Mouse (Mus musculus) colon, adult 2 months (tissue): ENCODE results near the gene Gm45208. TPM values are rescaled to one million over a fixed set of nuclear protein-coding genes. Genes with fewer than 3 reads are reported as not detected.

Experiments used
- polyA plus RNA-seq: library from polyadenylated mRNA; depleted of rRNA; stranded (reverse); fragments of >200 nt; gene quantifications from 2 replicates; pipeline ENCODE4 v1.2.3, GENCODE M21; 2012; rRNA removed

Gm45208 gene
- not detected in 2 replicates for polyA plus RNA-seq

DNA sequence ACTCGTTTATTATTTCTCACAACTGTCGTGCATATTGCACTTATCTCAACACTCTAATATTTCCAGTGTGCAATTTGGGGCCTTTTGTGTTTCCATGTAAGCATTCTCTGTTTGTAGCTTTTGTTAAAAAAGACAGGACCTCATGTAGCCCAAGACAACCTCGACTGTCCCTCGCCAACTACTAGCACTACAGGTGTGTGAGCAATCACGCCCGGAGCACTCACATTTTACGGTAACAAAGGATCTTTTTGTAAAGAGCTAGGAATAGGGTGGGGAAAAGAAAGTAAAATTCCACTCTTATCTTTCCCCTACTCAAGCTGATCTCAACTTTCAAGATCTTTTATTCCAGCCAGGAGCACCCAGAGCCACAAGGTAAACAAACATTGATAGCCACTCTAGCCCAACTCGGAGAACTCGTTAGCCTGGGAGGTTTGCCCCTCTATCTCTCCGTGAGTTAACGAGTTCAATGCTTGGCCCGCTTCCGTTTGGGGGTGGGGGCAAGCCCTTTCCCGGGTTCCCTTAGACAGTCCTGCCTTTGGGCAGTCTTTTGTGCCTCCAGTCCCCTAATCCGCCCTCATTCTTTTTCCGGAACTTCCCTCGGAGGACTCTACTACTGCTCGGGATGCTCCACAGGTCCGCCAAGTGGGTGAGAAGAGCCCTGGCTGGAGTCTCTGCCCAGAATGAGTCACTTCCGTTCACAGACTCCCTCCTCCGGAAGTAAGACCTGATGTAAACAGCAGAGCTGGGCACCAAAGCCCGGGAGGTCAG lies at the start of gene Gm45208:
Gm45208 (plus strand) TSS at position 732 of the 768 bp plus-strand sequence.

DNA sequence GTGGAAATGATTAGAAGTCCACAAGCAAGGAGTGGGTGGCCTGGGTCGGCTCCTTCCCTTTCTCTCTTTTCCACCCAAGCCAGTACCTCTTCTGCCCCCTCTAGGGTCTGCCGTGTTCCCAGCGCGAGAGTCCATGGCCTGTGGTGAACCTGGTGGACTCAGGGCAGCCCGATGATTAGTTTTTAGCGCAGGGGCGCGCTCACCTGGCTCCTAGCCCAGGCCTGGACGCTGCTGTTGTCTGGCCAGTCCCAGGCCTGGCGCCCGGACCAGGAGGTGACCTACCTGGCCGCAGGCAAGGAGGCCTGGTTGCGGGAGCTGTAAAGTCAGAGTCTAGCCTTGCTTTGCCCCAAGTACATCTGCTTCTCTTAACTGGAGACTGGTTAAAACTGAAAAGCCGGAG lies 41.2 kb upstream of the Gm45208 start, which contains the start of gene Magix:
Magix (minus strand) TSS at position 388 of the 400 bp plus-strand sequence.

DNA sequence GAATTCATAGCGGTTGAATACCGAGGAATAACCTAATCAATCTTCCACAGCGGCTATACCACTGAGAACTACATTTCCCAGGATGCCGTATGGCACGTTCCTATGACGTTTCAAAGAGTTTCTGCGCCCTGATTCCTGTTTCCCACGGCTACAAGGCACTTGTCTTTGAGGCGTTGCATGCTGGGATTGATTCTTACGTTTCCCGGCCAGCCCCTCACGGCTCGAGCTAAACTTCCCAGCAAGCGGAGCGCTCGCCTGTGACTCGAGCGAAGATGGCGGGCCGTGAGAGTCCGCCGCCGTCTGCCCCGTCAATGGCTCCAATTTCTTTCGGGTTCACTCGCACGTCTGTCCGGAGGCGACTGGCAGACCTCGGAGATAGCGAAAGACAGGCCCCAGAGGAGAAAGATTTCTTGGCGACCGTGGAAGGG lies 25.1 kb upstream of the Gm45208 start, which contains the start of gene Gpkow:
Gpkow (plus strand) TSS at position 178 of the 428 bp plus-strand sequence.

DNA sequence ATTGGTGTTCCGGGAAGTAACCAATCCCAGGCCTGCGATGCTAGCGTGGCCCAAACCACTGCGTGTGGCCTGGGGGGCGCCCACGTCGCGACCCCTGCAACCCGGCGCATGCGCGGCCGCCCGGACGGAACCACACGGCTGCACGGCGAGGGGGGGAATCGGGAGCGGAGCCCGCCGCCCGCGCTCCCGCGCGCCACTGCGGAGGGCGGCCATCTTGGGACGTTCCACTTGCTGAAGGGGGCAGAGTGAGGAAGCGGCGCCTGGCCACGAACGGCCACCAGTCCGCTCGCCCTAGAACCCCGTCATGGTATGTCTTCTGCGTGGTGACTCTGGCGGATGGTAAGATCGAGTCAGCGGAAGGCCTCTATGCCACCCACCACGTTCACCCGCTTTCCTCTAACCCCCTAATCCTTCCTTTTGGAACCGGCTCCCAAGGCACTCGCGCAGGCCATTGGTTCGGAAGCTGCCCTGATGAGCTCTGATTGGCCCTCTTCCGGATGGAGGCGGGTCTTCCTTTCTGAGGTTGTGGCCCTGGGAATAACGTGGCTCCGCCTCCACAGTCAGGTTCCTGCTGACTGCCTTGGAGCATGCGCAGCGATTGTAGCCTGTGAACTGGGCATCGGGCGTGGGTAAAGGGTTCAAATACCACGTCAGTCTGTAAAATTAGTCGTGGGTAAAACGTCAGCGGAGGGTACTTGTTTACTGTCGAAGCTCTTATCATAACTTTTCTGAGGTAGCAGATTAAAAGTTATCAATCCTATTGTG lies 7.7 kb upstream of the Gm45208 start, which contains the start of gene Wdr45:
Wdr45 (plus strand) TSS at position 199 of the 765 bp plus-strand sequence.

DNA sequence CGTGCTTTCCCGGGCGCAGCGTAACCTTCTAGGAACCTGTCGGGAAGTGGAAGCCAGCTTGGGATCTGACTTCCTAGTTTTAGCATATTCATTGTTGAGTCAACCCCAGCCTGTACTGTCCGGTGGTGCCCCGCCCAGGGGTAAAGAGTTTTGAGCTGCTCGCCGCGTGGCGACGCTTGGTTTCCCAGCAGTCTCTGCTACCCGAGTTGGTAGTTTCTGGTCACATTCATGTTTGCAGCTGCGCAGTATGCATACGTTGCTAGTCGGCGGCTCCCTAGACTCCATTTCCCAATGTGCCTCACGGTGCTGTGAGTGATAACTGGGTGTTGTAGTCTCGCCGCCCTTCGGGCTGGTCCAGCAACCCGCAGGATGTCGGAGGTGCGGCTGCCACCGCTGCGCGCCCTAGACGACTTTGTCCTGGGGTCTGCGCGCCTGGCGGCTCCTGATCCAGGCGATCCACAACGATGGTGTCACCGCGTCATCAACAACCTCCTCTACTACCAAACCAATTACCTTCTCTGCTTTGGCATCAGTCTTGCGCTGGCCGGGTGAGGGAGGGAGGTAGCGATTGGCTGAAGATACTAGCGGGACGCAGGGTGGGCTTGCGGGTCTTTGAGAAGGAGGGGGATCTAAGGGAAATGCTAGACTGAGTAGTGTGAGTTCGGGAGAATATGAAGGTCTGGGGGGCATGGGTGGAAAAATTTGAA lies 6.3 kb downstream of the Gm45208 start, which contains the start of gene Praf2:
Praf2 (plus strand) TSS at position 225 of the 707 bp plus-strand sequence.

DNA sequence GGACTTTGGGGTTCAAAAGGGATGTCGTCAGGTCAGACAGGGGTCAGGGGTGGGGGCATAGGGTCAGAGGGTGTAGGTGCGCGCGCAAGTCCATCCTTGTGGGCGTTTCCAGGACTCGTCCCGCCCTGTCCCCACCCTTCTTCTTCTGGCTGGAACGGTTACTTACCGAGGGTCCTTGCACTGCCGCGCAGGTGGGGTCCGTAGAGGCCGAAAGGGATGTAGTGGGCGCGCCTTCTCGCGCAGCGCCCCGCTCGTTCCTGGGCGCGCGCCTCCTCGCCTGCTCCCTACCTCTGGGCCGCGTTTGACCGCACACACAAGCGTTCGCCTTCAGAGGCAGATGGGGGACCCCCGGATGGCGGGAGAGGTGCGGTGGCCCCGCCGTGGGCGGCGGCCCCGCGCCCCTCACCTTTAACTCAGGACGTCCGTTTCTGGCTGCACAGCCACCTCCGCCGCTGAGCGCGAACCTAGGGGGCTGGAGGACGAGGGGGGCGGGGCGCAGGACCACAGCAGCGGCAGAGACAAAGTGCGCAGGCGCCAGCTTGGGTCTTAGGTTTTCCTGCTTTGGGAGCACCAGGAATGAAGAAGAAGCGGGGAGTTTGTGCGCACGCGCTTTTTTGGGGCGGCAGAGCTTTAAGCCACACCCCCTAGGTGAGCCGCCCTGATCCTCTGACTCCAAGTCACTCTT lies 28.5 kb downstream of the Gm45208 start, which contains the start of gene Ccdc120:
Ccdc120 (minus strand) TSS at position 474 of the 685 bp plus-strand sequence.

DNA sequence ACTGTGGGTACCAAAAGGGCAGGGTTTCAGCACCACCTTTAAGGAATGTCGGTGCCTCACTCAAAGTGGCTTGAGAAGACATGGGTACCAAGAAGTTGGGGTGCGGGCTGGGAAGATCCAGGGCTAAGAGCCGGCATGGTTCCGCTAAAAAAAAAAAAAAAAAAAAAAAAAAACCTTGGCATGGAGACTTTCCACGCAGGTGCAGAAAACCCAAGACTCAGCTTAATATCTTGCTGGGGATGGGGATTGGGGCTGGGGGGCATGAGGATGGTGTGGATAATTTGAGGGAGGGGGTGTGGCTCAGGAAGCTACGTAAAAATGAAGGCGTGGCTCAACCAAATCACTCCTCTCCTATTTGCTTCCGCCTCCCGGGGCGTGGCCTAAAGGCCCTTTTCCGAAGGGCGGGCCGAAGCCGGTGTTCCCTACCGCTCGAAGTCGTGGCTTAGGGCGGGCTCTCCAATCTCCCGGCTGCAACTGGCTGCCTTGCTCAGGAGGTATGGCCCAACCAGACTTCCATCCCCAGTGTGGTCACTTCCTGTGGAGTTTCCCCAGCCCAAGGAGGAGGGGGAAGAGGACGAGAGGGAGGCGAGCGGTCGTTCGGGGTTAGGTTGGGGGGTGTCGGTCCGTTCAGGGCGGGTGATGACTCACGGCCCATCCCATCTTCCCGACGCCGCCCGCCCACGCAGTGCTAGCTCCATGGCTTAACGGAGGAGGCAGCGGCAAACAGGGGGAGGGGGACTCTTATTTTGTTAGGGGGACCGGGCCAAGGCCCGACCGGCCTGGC lies 40.3 kb downstream of the Gm45208 start, which contains the start of gene Tfe3:
Tfe3 (plus strand) TSS at position 424 of the 784 bp plus-strand sequence.

Other genes starting within 250 kb of the Gm45208 start
- gene Foxp3, start 148.6 kb upstream of the Gm45208 start, polyA plus RNA-seq: 0.24 and 0.58 TPM in 2 replicates
- 2.5 and 3.0 TPM in 2 replicates for gene Ppp1r3f, start 148.0 kb upstream of the Gm45208 start, polyA plus RNA-seq
- 16.5 and 17.3 TPM in 2 replicates for gene Ccdc22, start 116.7 kb upstream of the Gm45208 start, polyA plus RNA-seq
- gene Cacna1f, start 115.2 kb upstream of the Gm45208 start, polyA plus RNA-seq: not detected in 2 replicates
- 6.4 TPM in 2 replicates for gene Syp, start 83.8 kb upstream of the Gm45208 start, polyA plus RNA-seq
- 28.8 and 34.6 TPM in 2 replicates for gene Prickle3, start 65.0 kb upstream of the Gm45208 start, polyA plus RNA-seq
- gene Plp2, start 50.9 kb upstream of the Gm45208 start, polyA plus RNA-seq: 360 and 390 TPM in 2 replicates
- 1.3 and 2.7 TPM in 2 replicates for gene Magix, start 41.0 kb upstream of the Gm45208 start, polyA plus RNA-seq
- 4.7 and 5.5 TPM in 2 replicates for gene Gpkow, start 25.1 kb upstream of the Gm45208 start, polyA plus RNA-seq
- 39.4 and 43.0 TPM in 2 replicates for gene Wdr45, start 7.9 kb upstream of the Gm45208 start, polyA plus RNA-seq
- 51.2 and 75.8 TPM in 2 replicates for gene Praf2, start 6.2 kb downstream of the Gm45208 start, polyA plus RNA-seq
- gene Ccdc120, start 28.7 kb downstream of the Gm45208 start, polyA plus RNA-seq: 30.0 and 34.8 TPM in 2 replicates
- gene Tfe3, start 40.3 kb downstream of the Gm45208 start, polyA plus RNA-seq: 23.0 and 25.1 TPM in 2 replicates
- 18.9 and 22.6 TPM in 2 replicates for gene Gripap1, start 67.5 kb downstream of the Gm45208 start, polyA plus RNA-seq
- gene Kcnd1, start 100.0 kb downstream of the Gm45208 start, polyA plus RNA-seq: 1.8 and 2.2 TPM in 2 replicates
- 36.1 and 38.3 TPM in 2 replicates for gene Otud5, start 119.1 kb downstream of the Gm45208 start, polyA plus RNA-seq
- gene Pim2, start 156.0 kb downstream of the Gm45208 start, polyA plus RNA-seq: 10.7 and 13.5 TPM in 2 replicates
- 260 and 397 TPM in 2 replicates for gene Slc35a2, start 161.8 kb downstream of the Gm45208 start, polyA plus RNA-seq
- gene Pqbp1, start 177.0 kb downstream of the Gm45208 start, polyA plus RNA-seq: 31.5 and 39.6 TPM in 2 replicates
- gene Timm17b, start 177.1 kb downstream of the Gm45208 start, polyA plus RNA-seq: 45.5 and 51.4 TPM in 2 replicates
- not detected in 2 replicates for gene Gm10491, start 185.6 kb downstream of the Gm45208 start, polyA plus RNA-seq
- gene Gm10490, start 187.3 kb downstream of the Gm45208 start, polyA plus RNA-seq: not detected in 2 replicates
- 32.0 and 41.2 TPM in 2 replicates for gene Pcsk1n, start 197.6 kb downstream of the Gm45208 start, polyA plus RNA-seq
- gene Eras, start 206.4 kb downstream of the Gm45208 start, polyA plus RNA-seq: not detected in 2 replicates
- gene Hdac6, start 225.6 kb downstream of the Gm45208 start, polyA plus RNA-seq: 16.6 and 20.2 TPM in 2 replicates